Mouse (Mus musculus): ENCODE measurements at regions not wholly inside any gene's neighbourhood (a gene's known extent, or its start where the extent isn't known, plus 50 kb on each side); places are given as distances from the start of the nearest gene placed in this dataset.
A peak's percentile ranks its signal among the peaks of the same experiment; 100 is the strongest.

DNA sequence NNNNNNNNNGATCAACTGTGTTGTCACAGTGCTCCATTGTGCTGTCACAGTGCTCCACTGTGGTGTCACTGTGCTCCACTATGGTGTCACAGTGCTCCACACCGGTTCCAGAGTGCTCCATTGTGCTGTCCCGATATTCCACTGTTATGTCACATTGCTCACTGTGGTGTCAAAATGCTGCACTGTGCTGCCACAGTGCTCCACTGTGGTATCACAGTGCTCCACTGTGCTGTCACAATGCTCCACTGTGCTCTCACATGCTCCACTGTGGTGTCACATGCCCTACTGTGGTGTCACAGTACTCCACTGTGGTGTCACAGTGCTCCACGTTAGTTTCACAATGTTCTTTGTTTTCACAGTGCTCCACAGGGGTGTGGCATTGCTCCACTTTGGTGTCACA lies 359.3 kb upstream of the Olfr161 start:
- no peak overlapping the region for H3K4me3 ChIP-seq (replicated peaks; ENCODE audit: low read depth, low read length)
- H3K27me3 ChIP-seq (ENCODE audit: control insufficient read depth, insufficient read depth, low read length) = no peaks in the 10 kb centered on the region
- WGBS = 75% methylated on average over 3 of the region's 3 CpGs
- ATAC-seq (ENCODE audit: low FRiP score, low TSS enrichment) (peak; percentile 53; the same call in 1 of the 2 replicates), DNase-seq (no peak)
- peaks cover 52% of the 10 kb centered on the region for H3K9me3 ChIP-seq (ENCODE audit: control insufficient read depth, low read length)
- no peak overlapping the region for H3K4me2 ChIP-seq (ENCODE audit: low read length)
- H3K27ac ChIP-seq (replicated peaks; ENCODE audit: low read depth, low read length) = no peak overlapping the region
- H3K4me1 ChIP-seq (ENCODE audit: control insufficient read depth, insufficient read depth, low read length) = no peaks in the 10 kb centered on the region
- no peaks in the 10 kb centered on the region for H3K36me3 ChIP-seq (ENCODE audit: control insufficient read depth, insufficient read depth, low read length)
- no peak overlapping the region for H3K9ac ChIP-seq (replicated peaks; ENCODE audit: low read length)

DNA sequence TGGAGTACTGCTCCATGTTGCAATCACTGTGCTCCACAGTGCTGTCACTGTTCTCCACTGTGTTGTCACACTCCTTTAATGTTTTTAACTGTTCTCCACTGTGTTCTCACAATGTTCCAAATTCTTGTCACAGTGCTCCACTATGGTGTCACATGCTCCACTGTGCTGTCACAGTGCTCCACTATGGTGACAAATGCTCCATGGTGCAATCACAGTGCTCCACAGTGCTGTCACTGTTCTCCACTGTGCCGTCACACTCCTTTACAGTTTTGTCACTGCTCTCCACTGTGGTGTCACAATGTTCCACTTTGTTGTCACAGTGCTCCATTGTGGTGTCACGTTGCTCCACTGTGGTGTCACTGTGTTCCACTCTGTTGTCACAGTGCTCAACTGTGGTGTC lies 358.2 kb upstream of the Olfr161 start:
- H3K4me2 ChIP-seq (ENCODE audit: low read length) = no peak overlapping the region

DNA sequence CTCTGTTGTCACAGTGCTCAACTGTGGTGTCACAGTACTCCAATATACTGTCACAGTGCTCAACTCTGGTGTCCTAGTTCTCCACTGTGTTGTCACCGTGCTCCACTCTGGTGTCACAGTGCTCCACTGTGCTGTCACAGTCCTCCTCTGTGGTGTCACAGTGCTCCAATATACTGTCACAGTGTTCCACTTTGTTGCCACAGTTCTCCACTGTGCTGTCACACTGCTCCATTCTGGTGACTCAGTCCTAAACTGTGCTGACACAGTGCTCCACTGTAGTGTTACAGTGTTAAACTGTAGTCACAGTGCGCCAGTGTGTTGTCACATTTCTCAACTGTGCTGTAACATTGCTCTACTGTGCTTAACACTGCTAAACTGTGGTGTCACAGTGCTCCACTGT lies 356.8 kb upstream of the Olfr161 start:
- ATAC-seq (ENCODE audit: low FRiP score, low TSS enrichment) (peak; percentile 29), DNase-seq (no peak)
- Histone ChIP-seq H3K4me1 (ENCODE audit: control insufficient read depth, insufficient read depth, low read length) (no peaks in the 10 kb centered on the region), H3K9me3 (ENCODE audit: control insufficient read depth, low read length) (peaks cover 66% of the 10 kb centered on the region), H3K27ac (replicated peaks; ENCODE audit: low read depth, low read length) (no peak overlapping the region), H3K36me3 (ENCODE audit: control insufficient read depth, insufficient read depth, low read length) (no peaks in the 10 kb centered on the region), H3K4me2 (ENCODE audit: low read length) (no peak overlapping the region), H3K9ac (replicated peaks; ENCODE audit: low read length) (no peak overlapping the region), H3K4me3 (replicated peaks; ENCODE audit: low read depth, low read length) (no peak overlapping the region), H3K27me3 (ENCODE audit: control insufficient read depth, insufficient read depth, low read length) (no peaks in the 10 kb centered on the region)
- 43% methylated on average over 2 of the region's 2 CpGs for WGBS

More for the DNA sequence above, 358.2 kb upstream of the Olfr161 start:
- ATAC-seq (ENCODE audit: low FRiP score, low TSS enrichment) (peak; percentile 13; the same call in 1 of the 2 replicates), DNase-seq (no peak)
- WGBS = 55% methylated on average over 2 of the region's 2 CpGs
- H3K9ac ChIP-seq (replicated peaks; ENCODE audit: low read length) = no peak overlapping the region
- H3K4me1 ChIP-seq (ENCODE audit: control insufficient read depth, insufficient read depth, low read length) = no peaks in the 10 kb centered on the region
- peaks cover 56% of the 10 kb centered on the region for H3K9me3 ChIP-seq (ENCODE audit: control insufficient read depth, low read length)
- H3K36me3 ChIP-seq (ENCODE audit: control insufficient read depth, insufficient read depth, low read length) = no peaks in the 10 kb centered on the region
- no peaks in the 10 kb centered on the region for H3K27me3 ChIP-seq (ENCODE audit: control insufficient read depth, insufficient read depth, low read length)
- H3K27ac ChIP-seq (replicated peaks; ENCODE audit: low read depth, low read length) = no peak overlapping the region
- H3K4me3 ChIP-seq (replicated peaks; ENCODE audit: low read depth, low read length) = no peak overlapping the region

DNA sequence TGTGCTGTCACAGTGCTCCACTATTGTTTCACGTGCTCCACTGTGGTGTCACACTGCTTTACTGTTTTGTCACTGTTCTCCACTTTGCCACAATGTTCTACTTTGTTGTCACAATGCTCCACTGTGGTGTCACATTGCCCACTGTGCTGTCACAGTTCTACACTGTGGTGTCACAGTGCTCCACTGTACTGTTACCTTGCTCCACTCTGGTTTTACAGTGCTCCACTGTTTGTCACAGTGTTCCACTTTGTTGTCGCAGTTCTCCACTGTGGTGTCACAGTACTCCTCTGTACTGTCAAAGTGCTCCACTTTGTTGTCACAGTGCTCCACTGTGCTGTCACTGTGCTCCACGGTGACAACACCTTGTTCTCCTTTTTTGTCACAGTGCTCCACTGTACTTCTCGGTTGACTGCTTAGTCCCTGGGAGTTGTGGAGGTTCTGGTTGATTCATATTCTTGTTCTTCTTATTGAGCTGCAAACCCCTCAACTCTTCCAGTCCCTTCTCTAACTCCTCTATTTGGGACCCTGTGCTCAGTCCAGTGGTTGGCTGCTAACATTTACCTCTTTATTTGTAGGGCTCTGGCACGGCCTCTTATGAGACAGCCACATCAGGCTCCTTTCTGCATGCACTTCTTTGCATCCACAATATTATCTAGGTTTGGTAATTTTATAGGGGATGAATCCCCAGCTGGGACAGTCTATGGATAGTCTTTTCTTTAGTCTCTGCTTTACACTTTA lies 349.7 kb upstream of the Olfr161 start:
- Histone ChIP-seq H3K27me3 (ENCODE audit: control insufficient read depth, insufficient read depth, low read length) (no peaks in the 10 kb centered on the region), H3K9ac (replicated peaks; ENCODE audit: low read length) (no peak overlapping the region)
- 0 out of 2 replicates have a peak, but pooled peaks have one; percentile 18 for ATAC-seq (ENCODE audit: low FRiP score, low TSS enrichment)

DNA sequence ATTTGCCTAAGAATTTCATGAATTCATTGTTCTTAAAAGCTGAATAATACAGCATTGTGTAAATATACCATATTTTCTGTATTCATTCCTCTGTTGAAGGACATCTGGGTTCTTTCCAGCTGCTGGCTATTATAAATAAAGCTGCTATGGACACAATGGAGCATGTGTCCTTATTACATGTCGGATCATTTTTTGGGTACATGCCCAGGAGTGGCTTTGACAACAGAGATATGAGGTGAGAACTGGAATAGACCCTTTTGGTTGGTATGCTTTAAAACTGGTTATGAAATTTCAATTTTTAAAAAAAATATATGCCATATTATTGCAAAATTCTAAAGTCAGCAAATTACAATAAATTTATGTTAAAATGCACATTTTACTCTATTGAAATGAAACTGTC lies 348.9 kb upstream of the Olfr161 start:
- H3K36me3 ChIP-seq (ENCODE audit: control insufficient read depth, insufficient read depth, low read length) = no peaks in the 10 kb centered on the region
- H3K9me3 ChIP-seq (ENCODE audit: control insufficient read depth, low read length) = peaks cover 68% of the 10 kb centered on the region
- H3K4me1 ChIP-seq (ENCODE audit: control insufficient read depth, insufficient read depth, low read length) = no peaks in the 10 kb centered on the region
- WGBS = 69% methylated on average over 1 of the region's 1 CpGs
- no peak overlapping the region for H3K9ac ChIP-seq (replicated peaks; ENCODE audit: low read length)
- no peaks in the 10 kb centered on the region for H3K27me3 ChIP-seq (ENCODE audit: control insufficient read depth, insufficient read depth, low read length)
- ATAC-seq (ENCODE audit: low FRiP score, low TSS enrichment) = no peak
- no peak overlapping the region for H3K4me2 ChIP-seq (ENCODE audit: low read length)
- no peak overlapping the region for H3K27ac ChIP-seq (replicated peaks; ENCODE audit: low read depth, low read length)
- H3K4me3 ChIP-seq (replicated peaks; ENCODE audit: low read depth, low read length) = no peak overlapping the region
- no peak for DNase-seq

More for the DNA sequence above, 349.7 kb upstream of the Olfr161 start:
- Histone ChIP-seq H3K4me1 (ENCODE audit: control insufficient read depth, insufficient read depth, low read length) (no peaks in the 10 kb centered on the region), H3K36me3 (ENCODE audit: control insufficient read depth, insufficient read depth, low read length) (no peaks in the 10 kb centered on the region), H3K9me3 (ENCODE audit: control insufficient read depth, low read length) (peaks cover 71% of the 10 kb centered on the region), H3K4me3 (replicated peaks; ENCODE audit: low read depth, low read length) (no peak overlapping the region), H3K4me2 (ENCODE audit: low read length) (no peak overlapping the region), H3K27ac (replicated peaks; ENCODE audit: low read depth, low read length) (no peak overlapping the region)
- 68% methylated on average over 5 of the region's 5 CpGs for WGBS
- DNase-seq = no peak

DNA sequence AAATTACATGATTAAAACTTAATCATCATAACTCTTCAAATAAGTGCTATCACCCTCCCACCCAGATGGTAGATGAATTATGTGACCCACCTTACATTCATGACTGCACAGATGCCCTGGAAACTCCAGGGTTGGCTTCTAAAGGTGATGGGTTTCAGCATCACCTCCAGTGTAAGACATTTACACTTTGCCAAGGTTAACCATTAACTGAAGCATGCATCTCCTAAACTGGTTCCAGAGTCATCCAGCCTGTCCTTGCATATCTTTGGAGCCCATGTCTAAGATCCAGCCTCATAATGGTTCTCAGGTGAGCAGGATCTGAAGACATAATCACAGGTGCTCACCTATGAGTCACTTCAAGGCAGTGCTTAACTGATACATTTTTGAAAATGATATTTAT lies 344.4 kb upstream of the Olfr161 start:
- ATAC-seq (ENCODE audit: low FRiP score, low TSS enrichment) (no peak), DNase-seq (no peak)
- no peak overlapping the region for H3K4me2 ChIP-seq (ENCODE audit: low read length)
- no peaks in the 10 kb centered on the region for H3K36me3 ChIP-seq (ENCODE audit: control insufficient read depth, insufficient read depth, low read length)
- no peak overlapping the region for H3K27ac ChIP-seq (replicated peaks; ENCODE audit: low read depth, low read length)
- H3K9me3 ChIP-seq (ENCODE audit: control insufficient read depth, low read length) = peaks cover 44% of the 10 kb centered on the region
- H3K4me1 ChIP-seq (ENCODE audit: control insufficient read depth, insufficient read depth, low read length) = no peaks in the 10 kb centered on the region
- no peak overlapping the region for H3K9ac ChIP-seq (replicated peaks; ENCODE audit: low read length)
- no peak overlapping the region for H3K4me3 ChIP-seq (replicated peaks; ENCODE audit: low read depth, low read length)
- no peaks in the 10 kb centered on the region for H3K27me3 ChIP-seq (ENCODE audit: control insufficient read depth, insufficient read depth, low read length)

DNA sequence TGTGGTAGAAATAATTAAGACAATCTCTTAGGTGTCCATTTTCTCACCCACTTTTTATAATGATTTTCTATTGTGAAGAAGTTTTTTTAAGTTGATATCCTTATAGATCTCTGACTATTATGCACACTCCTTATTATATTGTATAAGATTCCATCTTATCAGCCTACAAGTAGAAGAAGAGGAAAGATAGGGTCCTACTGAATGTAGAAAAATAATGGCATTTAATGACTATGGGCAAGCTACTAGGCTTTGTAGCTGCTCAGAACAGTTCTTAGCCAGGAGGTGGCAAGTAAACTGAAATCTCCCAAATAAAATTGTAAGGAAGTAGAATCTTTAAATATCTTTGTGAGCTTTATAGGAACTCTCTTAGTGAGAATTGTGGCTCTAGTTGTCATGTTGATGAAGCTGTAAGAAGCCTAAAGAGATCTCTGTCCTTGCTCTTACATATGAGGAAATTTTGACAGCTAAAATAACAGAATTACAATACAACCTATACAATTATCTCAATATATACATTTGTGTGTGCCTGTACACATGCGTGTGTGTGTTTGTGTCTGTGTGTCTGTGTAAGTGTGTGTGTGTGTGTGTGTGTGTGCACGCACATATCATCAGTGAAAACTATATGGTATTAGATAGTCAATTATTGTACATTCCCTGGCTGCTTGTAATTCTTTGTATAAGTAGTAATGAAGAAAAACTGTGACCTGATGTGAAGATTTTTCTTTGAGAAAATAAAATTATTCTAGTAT lies 343.7 kb upstream of the Olfr161 start:
- Histone ChIP-seq H3K27me3 (ENCODE audit: control insufficient read depth, insufficient read depth, low read length) (no peaks in the 10 kb centered on the region), H3K36me3 (ENCODE audit: control insufficient read depth, insufficient read depth, low read length) (no peaks in the 10 kb centered on the region), H3K4me1 (ENCODE audit: control insufficient read depth, insufficient read depth, low read length) (no peaks in the 10 kb centered on the region), H3K9me3 (ENCODE audit: control insufficient read depth, low read length) (peaks cover 36% of the 10 kb centered on the region), H3K9ac (replicated peaks; ENCODE audit: low read length) (no peak overlapping the region), H3K4me2 (ENCODE audit: low read length) (no peak overlapping the region), H3K27ac (replicated peaks; ENCODE audit: low read depth, low read length) (no peak overlapping the region), H3K4me3 (replicated peaks; ENCODE audit: low read depth, low read length) (no peak overlapping the region)
- no peak for DNase-seq
- ATAC-seq (ENCODE audit: low FRiP score, low TSS enrichment) = no peak
- WGBS = 41% methylated on average over 2 of the region's 2 CpGs

DNA sequence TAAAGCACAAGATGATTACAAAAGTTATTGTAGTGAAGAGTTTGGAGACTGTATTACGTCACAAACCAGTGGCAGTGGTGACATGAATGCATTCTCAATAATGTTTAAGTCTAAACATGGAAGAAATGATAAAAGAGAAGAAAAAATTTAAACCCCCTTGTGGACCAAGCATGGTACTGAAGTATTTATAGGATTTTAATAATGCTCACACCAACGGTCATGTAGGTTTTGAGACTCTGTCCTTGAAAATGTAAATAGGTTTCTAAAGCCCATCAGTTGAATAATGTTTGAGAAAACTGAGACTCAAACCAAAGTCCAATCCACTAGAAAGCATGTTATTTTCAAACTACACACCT lies 343.1 kb upstream of the Olfr161 start:
- H3K27ac ChIP-seq (replicated peaks; ENCODE audit: low read depth, low read length) = no peak overlapping the region
- WGBS = 52% methylated on average over 2 of the region's 2 CpGs
- H3K9ac ChIP-seq (replicated peaks; ENCODE audit: low read length) = no peak overlapping the region
- DNase-seq (no peak), ATAC-seq (ENCODE audit: low FRiP score, low TSS enrichment) (no peak)
- H3K36me3 ChIP-seq (ENCODE audit: control insufficient read depth, insufficient read depth, low read length) = no peaks in the 10 kb centered on the region
- no peaks in the 10 kb centered on the region for H3K4me1 ChIP-seq (ENCODE audit: control insufficient read depth, insufficient read depth, low read length)
- H3K27me3 ChIP-seq (ENCODE audit: control insufficient read depth, insufficient read depth, low read length) = no peaks in the 10 kb centered on the region
- H3K9me3 ChIP-seq (ENCODE audit: control insufficient read depth, low read length) = peaks cover 34% of the 10 kb centered on the region
- H3K4me3 ChIP-seq (replicated peaks; ENCODE audit: low read depth, low read length) = no peak overlapping the region
- no peak overlapping the region for H3K4me2 ChIP-seq (ENCODE audit: low read length)

DNA sequence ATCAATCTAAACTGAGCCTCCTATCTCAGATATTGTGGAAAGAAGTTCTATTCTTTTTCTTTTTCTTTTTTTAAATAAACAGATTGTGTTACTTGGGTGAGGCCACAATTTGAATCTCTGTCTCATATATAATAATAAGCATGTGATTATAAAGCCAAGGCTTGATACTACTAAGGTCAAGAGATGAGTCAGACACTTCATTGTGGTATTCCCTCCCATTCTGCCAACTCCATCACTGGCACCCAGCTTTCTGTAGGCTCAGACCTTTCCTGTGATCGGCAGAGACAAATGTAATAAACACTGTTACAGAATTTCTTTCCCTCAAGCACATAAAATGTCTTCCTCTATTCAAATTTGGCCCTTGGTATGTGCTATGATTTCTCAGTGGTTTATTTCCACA lies 337.0 kb upstream of the Olfr161 start:
- ATAC-seq (ENCODE audit: low FRiP score, low TSS enrichment) (peak; percentile 24; the same call in 1 of the 2 replicates), DNase-seq (no peak)
- Histone ChIP-seq H3K27me3 (ENCODE audit: control insufficient read depth, insufficient read depth, low read length) (no peaks in the 10 kb centered on the region), H3K9ac (replicated peaks; ENCODE audit: low read length) (no peak overlapping the region), H3K9me3 (ENCODE audit: control insufficient read depth, low read length) (peaks cover 46% of the 10 kb centered on the region), H3K27ac (replicated peaks; ENCODE audit: low read depth, low read length) (no peak overlapping the region), H3K4me2 (ENCODE audit: low read length) (no peak overlapping the region), H3K4me1 (ENCODE audit: control insufficient read depth, insufficient read depth, low read length) (no peaks in the 10 kb centered on the region), H3K36me3 (ENCODE audit: control insufficient read depth, insufficient read depth, low read length) (no peaks in the 10 kb centered on the region), H3K4me3 (replicated peaks; ENCODE audit: low read depth, low read length) (no peak overlapping the region)
- 34% methylated on average over 1 of the region's 1 CpGs for WGBS
